Mouse (Mus musculus) activated CD4-positive, CD25-positive, alpha-beta regulatory T cell (primary cell): Measurements from ENCODE around the gene Vps13a. TPM values are rescaled to one million over a fixed set of nuclear protein-coding genes. Genes with fewer than 3 reads are reported as not detected.

Experiments used
- polyA plus RNA-seq, 2 experiments: library from polyadenylated mRNA; unstranded; fragments of 100-300 nt; shearing (Covaris generic); gene quantifications; one replicate each; pipeline ENCODE4 v1.2.1; 2017

The Vps13a gene
- 10 to 100 TPM; 36.5 to 39.4 TPM for polyA plus RNA-seq

GRCm38 (mm10) chr19:16780790-16781384 is at the start of gene Vps13a:
Gene Vps13a, minus strand, starts transcription at chr19:16780933.

Other genes starting within 250 kb of the Vps13a start
- gene Foxb2, start 92.9 kb upstream of the Vps13a start, polyA plus RNA-seq, result under 1 TPM in 1 of 2 experiments, not detected in 1; 0.20 TPM
- gene Prune2, start 175.2 kb upstream of the Vps13a start, polyA plus RNA-seq, result under 1 TPM; 0.43 to 0.84 TPM